Mouse (Mus musculus): ENCODE measurements around the gene Jdp2.

Gene Jdp2

GRCm38 (mm10) chr12:85602153-85602552 is 3.3 kb downstream of the Jdp2 start:
- no peak for DNase-seq

- no peak for DNase-seq
Observed at GRCm38 (mm10) chr12:85602811-85603210, 4.0 kb downstream of the Jdp2 start.

- no peak for DNase-seq
Observed at GRCm38 (mm10) chr12:85603767-85604166, 4.9 kb downstream of the Jdp2 start.

- peak; percentile 38 for DNase-seq
Observed at GRCm38 (mm10) chr12:85604301-85604998, 5.6 kb downstream of the Jdp2 start.

- DNase-seq, result no peak
Observed at GRCm38 (mm10) chr12:85607519-85608449, 9.0 kb downstream of the Jdp2 start.

GRCm38 (mm10) chr12:85610167-85610566 is 11.3 kb downstream of the Jdp2 start:
- no peak for DNase-seq

GRCm38 (mm10) chr12:85614090-85614489 is 15.3 kb downstream of the Jdp2 start:
- peak; percentile 49 for DNase-seq

GRCm38 (mm10) chr12:85615486-85615885 is 16.7 kb downstream of the Jdp2 start:
- DNase-seq, result no peak

GRCm38 (mm10) chr12:85617885-85618284 is 19.1 kb downstream of the Jdp2 start:
- no peak for DNase-seq

- DNase-seq, result no peak
Observed at GRCm38 (mm10) chr12:85618430-85618829, 19.6 kb downstream of the Jdp2 start.

GRCm38 (mm10) chr12:85619283-85619897 is 20.6 kb downstream of the Jdp2 start:
- peak; percentile 43 for DNase-seq

- DNase-seq, result no peak
Observed at GRCm38 (mm10) chr12:85619898-85620443, 21.1 kb downstream of the Jdp2 start.

GRCm38 (mm10) chr12:85621027-85621426 is 22.2 kb downstream of the Jdp2 start:
- no peak for DNase-seq

GRCm38 (mm10) chr12:85621673-85622072 is 22.8 kb downstream of the Jdp2 start:
- no peak for DNase-seq

- peak; percentile 42 for DNase-seq
Observed at GRCm38 (mm10) chr12:85623711-85624110, 24.9 kb downstream of the Jdp2 start.

GRCm38 (mm10) chr12:85624652-85625051 is 25.8 kb downstream of the Jdp2 start:
- DNase-seq, result no peak

- no peak for DNase-seq
Observed at GRCm38 (mm10) chr12:85625852-85626251, 27.0 kb downstream of the Jdp2 start.

GRCm38 (mm10) chr12:85629661-85630481 is 31.0 kb downstream of the Jdp2 start:
- DNase-seq, result peak; percentile 68

GRCm38 (mm10) chr12:85631196-85631595 is 32.4 kb downstream of the Jdp2 start:
- DNase-seq, result peak; percentile 62

- DNase-seq, result no peak
Observed at GRCm38 (mm10) chr12:85632321-85632720, 33.5 kb downstream of the Jdp2 start.

- no peak for DNase-seq
Observed at GRCm38 (mm10) chr12:85637932-85638331, 39.1 kb downstream of the Jdp2 start.

Data from lung, postnatal 36 days (tissue).